Mouse (Mus musculus) kidney, postnatal 14 days (tissue): Measurements from ENCODE around the gene Bach1.

Experiments used
- DNase-seq: peaks from one replicate; pipeline ENCODE4 v3.0.0; 2022; ENCODE audit warnings: mixed read lengths

Gene Bach1

GRCm38 (mm10) chr16:87715221-87715620 is 16.5 kb downstream of the Bach1 start:
- DNase-seq, result no peak

- peak; percentile 37 for DNase-seq
Observed at GRCm38 (mm10) chr16:87716269-87716668, 17.5 kb downstream of the Bach1 start.

- DNase-seq, result no peak
Observed at GRCm38 (mm10) chr16:87717046-87717660, 18.4 kb downstream of the Bach1 start.

- DNase-seq, result no peak
Observed at GRCm38 (mm10) chr16:87719071-87719470, 20.3 kb downstream of the Bach1 start.

GRCm38 (mm10) chr16:87719688-87720283 is 21.0 kb downstream of the Bach1 start:
- no peak for DNase-seq

GRCm38 (mm10) chr16:87720851-87721409 is 22.2 kb downstream of the Bach1 start:
- DNase-seq, result no peak

GRCm38 (mm10) chr16:87722857-87723256 is 24.1 kb downstream of the Bach1 start:
- DNase-seq, result no peak

- DNase-seq, result no peak
Observed at GRCm38 (mm10) chr16:87723479-87723878, 24.7 kb downstream of the Bach1 start.

GRCm38 (mm10) chr16:87724826-87725225 is 26.1 kb downstream of the Bach1 start:
- no peak for DNase-seq

- DNase-seq, result no peak
Observed at GRCm38 (mm10) chr16:87725241-87725640, 26.5 kb downstream of the Bach1 start.

- DNase-seq, result no peak
Observed at GRCm38 (mm10) chr16:87725963-87726362, 27.2 kb downstream of the Bach1 start.

GRCm38 (mm10) chr16:87726369-87726768 is 27.6 kb downstream of the Bach1 start:
- DNase-seq, result no peak

- no peak for DNase-seq
Observed at GRCm38 (mm10) chr16:87727250-87727649, 28.5 kb downstream of the Bach1 start.

- DNase-seq, result no peak
Observed at GRCm38 (mm10) chr16:87727918-87728317, 29.2 kb downstream of the Bach1 start.

- no peak for DNase-seq
Observed at GRCm38 (mm10) chr16:87728703-87729102, 30.0 kb downstream of the Bach1 start.

- no peak for DNase-seq
Observed at GRCm38 (mm10) chr16:87729469-87729868, 30.7 kb downstream of the Bach1 start.

GRCm38 (mm10) chr16:87734868-87735381 is 36.2 kb downstream of the Bach1 start:
- no peak for DNase-seq

- no peak for DNase-seq
Observed at GRCm38 (mm10) chr16:87736106-87736505, 37.4 kb downstream of the Bach1 start.

- DNase-seq, result no peak
Observed at GRCm38 (mm10) chr16:87737296-87737695, 38.6 kb downstream of the Bach1 start.

- no peak for DNase-seq
Observed at GRCm38 (mm10) chr16:87737842-87738639, 39.3 kb downstream of the Bach1 start.

GRCm38 (mm10) chr16:87741034-87741715 is 42.4 kb downstream of the Bach1 start:
- DNase-seq, result no peak

GRCm38 (mm10) chr16:87743661-87744060 is 44.9 kb downstream of the Bach1 start:
- DNase-seq, result no peak

GRCm38 (mm10) chr16:87744338-87744737 is 45.6 kb downstream of the Bach1 start:
- no peak for DNase-seq
